Mouse (Mus musculus): ENCODE data around the gene Il13ra1.

DNA sequence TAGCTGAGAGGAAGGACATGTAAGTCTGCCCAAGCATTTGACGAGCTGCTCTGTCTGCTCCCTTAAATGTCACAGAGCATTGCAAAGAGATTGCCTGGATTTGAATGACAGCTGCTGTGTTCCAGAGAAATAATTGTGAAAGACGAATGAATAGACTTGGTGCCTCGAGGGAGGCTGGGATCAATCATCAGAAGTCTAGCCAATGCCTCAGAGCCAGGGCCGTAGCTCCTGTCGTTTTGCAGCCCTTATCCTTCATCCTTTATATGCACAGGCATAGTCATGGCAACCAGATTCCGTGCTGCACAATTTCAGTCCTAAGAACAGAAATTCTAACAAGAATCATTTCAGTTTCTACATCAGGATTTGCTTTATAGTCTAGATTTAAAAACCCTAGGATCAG is 74.5 kb downstream of the Il13ra1 start:
- TF ChIP-seq GATA1 (IDR thresholded peaks at IDR 0.05; ENCODE audit: borderline replicate concordance, low read length) = no peak
- TF ChIP-seq FLI1 (IDR thresholded peaks at IDR 0.05; ENCODE audit: low read length) = no peak

Data from megakaryocyte, embryonic 14.5 days (primary cell).